12 mouse cellular contexts compared by ENCODE assay signal in genomic region chr14:32439744-32440143, GRCm38 (mm10). TPM values are rescaled to one million over a fixed set of nuclear protein-coding genes. Genes with fewer than 3 reads are reported as not detected.
DNase-seq lines count a peak whose midpoint lies in the region; ATAC-seq and TF ChIP-seq lines count a peak whose summit lies in the region.
"Had no signal": no experiment of that assay in that cellular context is flagged by ENCODE, and none has a peak within 500 bp of the region (broad histone marks: within the 10 kb centered on the region; RNA-seq: fewer than 3 reads in every experiment).

No protein-coding gene starts in this region.

- no peaks in the 10 kb centered on the region for H3K36me3 ChIP-seq in lung, embryonic 14.5 days (ENCODE audit: insufficient read depth)
- no peaks in the 10 kb centered on the region for H3K36me3 ChIP-seq in embryonic facial prominence, embryonic 15.5 days
- H3K36me3 ChIP-seq in hindbrain, embryonic 16.5 days (ENCODE audit: control insufficient read depth, insufficient read depth, low read length): no peaks in the 10 kb centered on the region
- no peaks in the 10 kb centered on the region for H3K36me3 ChIP-seq in neural tube, embryonic 14.5 days (ENCODE audit: control insufficient read depth, insufficient read depth, low read length)
- H3K36me3 ChIP-seq: heart, embryonic 13.5 days; kidney, embryonic 15.5 days had no signal

- H3K4me2 ChIP-seq in lung, embryonic 14.5 days: no peak overlapping the region
- no peak overlapping the region for H3K4me2 ChIP-seq in embryonic facial prominence, embryonic 15.5 days (replicated peaks)
- no peak overlapping the region for H3K4me2 ChIP-seq in hindbrain, embryonic 16.5 days (ENCODE audit: low read length)
- no peak overlapping the region for H3K4me2 ChIP-seq in neural tube, embryonic 14.5 days (ENCODE audit: low read depth, low read length)
- H3K4me2 ChIP-seq: heart, embryonic 13.5 days; kidney, embryonic 15.5 days had no signal

- no peak for TF ChIP-seq CTCF in lung, embryonic 14.5 days (IDR thresholded peaks at IDR 0.05; ENCODE audit: low read depth)

- WGBS in lung, embryonic 14.5 days: 10% methylated on average over 3 of the region's 3 CpGs
- 40% methylated on average over 3 of the region's 3 CpGs for WGBS in embryonic facial prominence, embryonic 15.5 days
- WGBS in hindbrain, embryonic 16.5 days: 21% methylated on average over 3 of the region's 3 CpGs
- 12% methylated on average over 3 of the region's 3 CpGs for WGBS in neural tube, embryonic 14.5 days

- no peaks in the 10 kb centered on the region for H3K4me1 ChIP-seq in lung, embryonic 14.5 days (ENCODE audit: insufficient read depth)
- no peaks in the 10 kb centered on the region for H3K4me1 ChIP-seq in embryonic facial prominence, embryonic 15.5 days
- H3K4me1 ChIP-seq in hindbrain, embryonic 16.5 days (ENCODE audit: control insufficient read depth, insufficient read depth, low read depth, low read length): no peaks in the 10 kb centered on the region
- H3K4me1 ChIP-seq in neural tube, embryonic 14.5 days (ENCODE audit: control insufficient read depth, insufficient read depth, low read length): no peaks in the 10 kb centered on the region
- H3K4me1 ChIP-seq: heart, embryonic 13.5 days; kidney, embryonic 15.5 days had no signal

- H3K9ac ChIP-seq in lung, embryonic 14.5 days: no peak overlapping the region
- H3K9ac ChIP-seq in embryonic facial prominence, embryonic 15.5 days: no peak overlapping the region
- no peak overlapping the region for H3K9ac ChIP-seq in hindbrain, embryonic 16.5 days (ENCODE audit: low read depth, low read length)
- no peak overlapping the region for H3K9ac ChIP-seq in neural tube, embryonic 14.5 days (replicated peaks; ENCODE audit: low read depth, low read length)
- H3K9ac ChIP-seq: heart, embryonic 13.5 days; kidney, embryonic 15.5 days had no signal

- no peaks in the 10 kb centered on the region for H3K9me3 ChIP-seq in lung, embryonic 14.5 days (ENCODE audit: low read depth, low read length)
- no peaks in the 10 kb centered on the region for H3K9me3 ChIP-seq in embryonic facial prominence, embryonic 15.5 days (replicated peaks)
- no peaks in the 10 kb centered on the region for H3K9me3 ChIP-seq in hindbrain, embryonic 16.5 days (ENCODE audit: control insufficient read depth, low read length)
- no peaks in the 10 kb centered on the region for H3K9me3 ChIP-seq in neural tube, embryonic 14.5 days (ENCODE audit: control insufficient read depth, low read length)
- H3K9me3 ChIP-seq: heart, embryonic 13.5 days; kidney, embryonic 15.5 days had no signal

- intact Hi-C loops in left cerebral cortex, postnatal 4 days (cut with DNase I): no loop called here

- ATAC-seq in lung, embryonic 14.5 days (ENCODE audit: insufficient read depth): peak; percentile 68
- ATAC-seq in embryonic facial prominence, embryonic 15.5 days (ENCODE audit: insufficient number of reproducible peaks, low FRiP score, low TSS enrichment, low read depth): peak; percentile 54; the same call in 1 of the 2 replicates
- peak; percentile 50 for ATAC-seq in hindbrain, embryonic 16.5 days
- peak; percentile 46; the same call in 1 of the 2 replicates for ATAC-seq in neural tube, embryonic 14.5 days (ENCODE audit: low read depth)

- peak; percentile 58 for DNase-seq in lung, embryonic 14.5 days
- no peak for DNase-seq in lung, postnatal 25 days (ENCODE audit: low spot score)
- DNase-seq in ovary, postnatal 36 days (ENCODE audit: low spot score): no peak
- DNase-seq in cerebellum, postnatal 36 days: no peak
- DNase-seq in left cerebral cortex, postnatal 4 days: no peak
- DNase-seq: thymus, adult 18-20 months had no signal

- H3K27ac ChIP-seq in lung, embryonic 14.5 days (ENCODE audit: low read depth): no peak overlapping the region
- H3K27ac ChIP-seq in embryonic facial prominence, embryonic 15.5 days (replicated peaks): no peak overlapping the region
- H3K27ac ChIP-seq in hindbrain, embryonic 16.5 days (ENCODE audit: low read depth, low read length): no peak overlapping the region
- no peak overlapping the region for H3K27ac ChIP-seq in neural tube, embryonic 14.5 days (ENCODE audit: low read depth, low read length)
- H3K27ac ChIP-seq: heart, embryonic 13.5 days; kidney, embryonic 15.5 days had no signal

- H3K4me3 ChIP-seq in lung, embryonic 14.5 days (ENCODE audit: low read depth, low read length): no peak overlapping the region
- H3K4me3 ChIP-seq in embryonic facial prominence, embryonic 15.5 days (replicated peaks): no peak overlapping the region
- H3K4me3 ChIP-seq in hindbrain, embryonic 16.5 days (ENCODE audit: low read length): no peak overlapping the region
- H3K4me3 ChIP-seq in neural tube, embryonic 14.5 days (ENCODE audit: low read depth, low read length): no peak overlapping the region
- H3K4me3 ChIP-seq: heart, embryonic 13.5 days; kidney, embryonic 15.5 days had no signal

- H3K27me3 ChIP-seq in lung, embryonic 14.5 days (ENCODE audit: insufficient read depth, low read length): no peaks in the 10 kb centered on the region
- H3K27me3 ChIP-seq in embryonic facial prominence, embryonic 15.5 days: no peaks in the 10 kb centered on the region
- H3K27me3 ChIP-seq in hindbrain, embryonic 16.5 days (replicated peaks; ENCODE audit: control insufficient read depth, insufficient read depth, low read length): 0 out of 2 replicates have a peak, but pooled peaks cover 2% of the 10 kb centered on the region
- no peaks in the 10 kb centered on the region for H3K27me3 ChIP-seq in neural tube, embryonic 14.5 days (ENCODE audit: control insufficient read depth, insufficient read depth, low read length)

RNA-seq across cellular contexts. Expression of gene Slc18a3, which starts 24.9 kb away (rescaled TPM):
- 0.09 and 0.84 TPM in 2 replicates for polyA plus RNA-seq in lung, embryonic 14.5 days (2014; fragmentation: Nextera tagmentation; extraction: Ambion mirVana)
- 0.39 and 0.53 TPM in 2 replicates for polyA plus RNA-seq in embryonic facial prominence, embryonic 15.5 days (2015; fragmentation: Nextera tagmentation; extraction: Ambion mirVana)
- 22.0 and 26.4 TPM in 2 replicates for polyA plus RNA-seq in hindbrain, embryonic 16.5 days (2015; fragmentation: Nextera tagmentation; extraction: Ambion mirVana)
- polyA plus RNA-seq in neural tube, embryonic 14.5 days (2014; fragmentation: Nextera tagmentation; extraction: Ambion mirVana): 31.3 and 32.6 TPM in 2 replicates
- total RNA-seq in left cerebral cortex, postnatal 4 days (2021): 1 to 10 TPM in 1 of 2 experiments, under 1 TPM in 1; 0.60 to 1.0 TPM

RNA-seq across cellular contexts. Expression of gene Chat, which starts 26.0 kb away (rescaled TPM):
- not detected in 2 replicates for polyA plus RNA-seq in lung, embryonic 14.5 days (2014; fragmentation: Nextera tagmentation; extraction: Ambion mirVana)
- polyA plus RNA-seq in embryonic facial prominence, embryonic 15.5 days (2015; fragmentation: Nextera tagmentation; extraction: Ambion mirVana): 0.05 TPM in 1 of 2 replicates, not detected in the other
- 2.8 and 3.3 TPM in 2 replicates for polyA plus RNA-seq in hindbrain, embryonic 16.5 days (2015; fragmentation: Nextera tagmentation; extraction: Ambion mirVana)
- polyA plus RNA-seq in neural tube, embryonic 14.5 days (2014; fragmentation: Nextera tagmentation; extraction: Ambion mirVana): 4.0 and 4.3 TPM in 2 replicates
- under 1 TPM in 1 of 2 experiments, not detected in 1; 0.60 TPM for total RNA-seq in left cerebral cortex, postnatal 4 days (2021)
- polyA plus RNA-seq: kidney, embryonic 15.5 days; limb, embryonic 11.5 days had no signal

RNA-seq across cellular contexts. Expression of gene 1700024G13Rik, which starts 51.6 kb away (rescaled TPM):
- polyA plus RNA-seq in lung, embryonic 14.5 days (2014; fragmentation: Nextera tagmentation; extraction: Ambion mirVana): not detected in 2 replicates
- polyA plus RNA-seq in embryonic facial prominence, embryonic 15.5 days (2015; fragmentation: Nextera tagmentation; extraction: Ambion mirVana): 2.8 and 4.4 TPM in 2 replicates
- polyA plus RNA-seq in hindbrain, embryonic 16.5 days (2015; fragmentation: Nextera tagmentation; extraction: Ambion mirVana): 0.74 and 0.95 TPM in 2 replicates
- polyA plus RNA-seq in neural tube, embryonic 14.5 days (2014; fragmentation: Nextera tagmentation; extraction: Ambion mirVana): not detected in 2 replicates
- not detected for total RNA-seq in left cerebral cortex, postnatal 4 days (2021)
- polyA plus RNA-seq: heart, embryonic 13.5 days; kidney, embryonic 15.5 days; limb, embryonic 11.5 days had no signal

Comparison
In these comparisons a context has a peak if more than half of its experiments do, and no peak if none do; other contexts are left out.
1. RNA of gene Slc18a3, which starts 24.9 kb away (polyA plus RNA-seq): 31.3 to 32.6 TPM in neural tube, embryonic 14.5 days and 22.0 to 26.4 TPM in hindbrain, embryonic 16.5 days; 0.39 to 0.53 TPM in embryonic facial prominence, embryonic 15.5 days and 0.09 to 0.84 TPM in lung, embryonic 14.5 days; every median in the first group is over 10 times any median in the second.
2. Peak in every context shown above with its lines, with median percentiles within 50 percentile points of each other: ATAC-seq.